Mouse (Mus musculus) kidney, postnatal 0 days (tissue): ENCODE measurements around the gene Commd2. TPM values are rescaled to one million over a fixed set of nuclear protein-coding genes. Genes with fewer than 3 reads are reported as not detected.

ENCODE experiments used
- ATAC-seq: fragments of 200-750 bp; cut with Nextera tagmentation; replicated peaks from 2 replicates; pipeline ENCODE4 v1.8.0; 2017; ENCODE audit warnings: low read depth, moderate number of reproducible peaks, moderate TSS enrichment, moderate library complexity; ENCODE audit not compliant: low FRiP score
- DNase-seq: peaks from one replicate; pipeline ENCODE4 v3.0.0-alpha.2; 2016; ENCODE audit warnings: low spot score
- H3K27ac ChIP-seq: fragments of 300-500 bp; sonication (generic); 2 replicates; pipeline ENCODE4 v1.5.1; 2014; ENCODE audit warnings: mild to moderate bottlenecking
- H3K27me3 ChIP-seq: fragments of 300-500 bp; sonication (generic); 2 replicates; pipeline ENCODE4 v1.6.1; 2014; ENCODE audit warnings: low read length, mixed read lengths; ENCODE audit not compliant: insufficient read depth
- H3K36me3 ChIP-seq: fragments of 300-500 bp; sonication (generic); 2 replicates; pipeline ENCODE4 v1.6.1; 2014; ENCODE audit warnings: low read length, mixed read lengths; ENCODE audit not compliant: insufficient read depth
- H3K4me1 ChIP-seq: fragments of 300-500 bp; sonication (generic); replicated peaks from 2 replicates; pipeline ENCODE4 v1.6.1; 2014; ENCODE audit warnings: antibody characterized with exemption, low read length, mixed read lengths; ENCODE audit not compliant: insufficient read depth
- H3K4me2 ChIP-seq: fragments of 300-500 bp; sonication (generic); 2 replicates; pipeline ENCODE4 v1.6.1; 2014; ENCODE audit warnings: mild to moderate bottlenecking, low read length, moderate library complexity, mixed read lengths
- H3K4me3 ChIP-seq: fragments of 300-500 bp; sonication (generic); replicated peaks from 2 replicates; pipeline ENCODE4 v1.5.1; 2014; ENCODE audit warnings: low read depth, low read length
- H3K9ac ChIP-seq: fragments of 300-500 bp; sonication (generic); 2 replicates; pipeline ENCODE4 v1.6.1; 2014; ENCODE audit warnings: low read depth, low read length
- H3K9me3 ChIP-seq: fragments of 300-500 bp; sonication (generic); replicated peaks from 2 replicates; pipeline ENCODE4 v1.6.1; 2016; ENCODE audit warnings: low read length, inconsistent platforms, mixed read lengths
- CTCF ChIP-seq: IDR thresholded peaks from 2 replicates; pipeline ENCODE4 v1.5.1; 2016; ENCODE audit warnings: antibody characterized with exemption, low read depth, mild to moderate bottlenecking, moderate library complexity
- WGBS: fragments of 180-500 bp; shearing (Covaris S2); extraction: QIAGEN DNeasy Blood & Tissue Kit; methylation state at CpG from one replicate; pipeline ENCODE4 v1.1.7; 2014; 5-methylcytosine and 5-hydroxymethylcytosine counted together
- polyA plus RNA-seq: library from polyadenylated mRNA; unstranded; fragments of >200 nt; fragmentation: Nextera tagmentation; extraction: Ambion mirVana; gene quantifications from 2 replicates; pipeline ENCODE4 v1.2.1, GENCODE M21; 2015

Commd2 gene
- polyA plus RNA-seq, 1 experiment from 2014 or later = 92.6 TPM

DNA sequence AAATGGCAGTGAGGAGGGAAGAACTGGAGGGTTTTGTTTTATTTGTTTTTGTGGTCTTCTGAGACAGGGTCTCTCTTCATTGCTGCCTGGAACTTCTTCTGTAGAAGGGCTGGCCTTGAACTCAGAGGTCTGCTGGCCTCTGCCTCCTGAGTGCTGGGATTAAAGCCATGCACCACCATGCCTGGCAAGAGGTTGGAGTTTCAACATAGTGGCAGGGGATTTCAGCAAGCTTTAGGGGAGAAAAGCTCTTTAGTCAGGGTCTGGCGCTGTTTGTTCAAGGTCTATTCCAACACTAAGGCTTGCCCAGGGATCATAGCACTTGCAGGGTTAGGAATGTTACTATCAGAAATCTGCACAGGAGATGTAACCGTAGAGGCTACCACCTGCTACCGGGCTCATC lies 2.1 kb upstream of the Commd2 start:
- 77% methylated on average over 3 of the region's 3 CpGs for WGBS

DNA sequence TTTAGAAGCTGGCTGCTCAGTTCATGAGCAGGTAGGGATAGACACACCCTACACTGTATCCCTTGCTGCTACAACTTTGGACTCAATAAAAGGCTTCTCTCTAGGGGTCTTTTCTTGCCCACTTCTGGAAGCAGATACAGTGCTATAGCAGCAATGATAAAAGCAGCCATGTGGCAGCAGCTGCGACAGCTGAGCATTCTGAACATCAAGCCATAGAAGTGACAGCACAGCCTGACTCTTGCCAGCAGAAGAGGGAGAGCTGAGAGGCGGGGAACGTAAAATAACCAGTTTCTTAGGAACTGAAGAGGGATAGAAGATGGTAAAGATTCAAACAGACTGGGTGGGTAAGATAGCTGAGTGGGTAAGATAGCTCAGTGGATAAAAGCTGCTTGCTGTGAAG lies 970 bp upstream of the Commd2 start:
- no peaks in the 10 kb centered on the region for H3K9me3 ChIP-seq
- no peaks in the 10 kb centered on the region for H3K36me3 ChIP-seq
- 91% methylated on average over 3 of the region's 3 CpGs for WGBS
- DNase-seq (no peak), ATAC-seq (no peak)
- H3K27ac ChIP-seq = no peak overlapping the region
- no peak overlapping the region for H3K4me2 ChIP-seq
- H3K27me3 ChIP-seq = no peaks in the 10 kb centered on the region
- no peak overlapping the region for H3K4me3 ChIP-seq
- no peak overlapping the region for H3K9ac ChIP-seq
- no peak for TF ChIP-seq CTCF
- H3K4me1 ChIP-seq = no peaks in the 10 kb centered on the region

More for the DNA sequence above, 2.1 kb upstream of the Commd2 start:
- no peaks in the 10 kb centered on the region for H3K27me3 ChIP-seq
- no peak overlapping the region for H3K4me3 ChIP-seq
- ATAC-seq (no peak), DNase-seq (no peak)
- H3K9me3 ChIP-seq = no peaks in the 10 kb centered on the region
- no peak overlapping the region for H3K4me2 ChIP-seq
- no peaks in the 10 kb centered on the region for H3K36me3 ChIP-seq
- no peaks in the 10 kb centered on the region for H3K4me1 ChIP-seq
- no peak overlapping the region for H3K27ac ChIP-seq
- no peak overlapping the region for H3K9ac ChIP-seq
- TF ChIP-seq CTCF = no peak

- Histone ChIP-seq H3K9ac (peak overlapping the region; percentile 79), H3K27me3 (no peaks in the 10 kb centered on the region), H3K36me3 (no peaks in the 10 kb centered on the region), H3K27ac (no peak overlapping the region; the same call in 1 of the 2 replicates), H3K4me2 (peak overlapping the region; percentile 75), H3K4me3 (peak overlapping the region; percentile 74), H3K9me3 (no peaks in the 10 kb centered on the region), H3K4me1 (no peaks in the 10 kb centered on the region)
- ATAC-seq = peak; percentile 38
- DNase-seq = no peak
- TF ChIP-seq CTCF = no peak
- WGBS = 69% methylated on average over 3 of the region's 3 CpGs
Measured at GRCm38 (mm10) chr3:57651865-57652259, 347 bp upstream of the Commd2 start.

DNA sequence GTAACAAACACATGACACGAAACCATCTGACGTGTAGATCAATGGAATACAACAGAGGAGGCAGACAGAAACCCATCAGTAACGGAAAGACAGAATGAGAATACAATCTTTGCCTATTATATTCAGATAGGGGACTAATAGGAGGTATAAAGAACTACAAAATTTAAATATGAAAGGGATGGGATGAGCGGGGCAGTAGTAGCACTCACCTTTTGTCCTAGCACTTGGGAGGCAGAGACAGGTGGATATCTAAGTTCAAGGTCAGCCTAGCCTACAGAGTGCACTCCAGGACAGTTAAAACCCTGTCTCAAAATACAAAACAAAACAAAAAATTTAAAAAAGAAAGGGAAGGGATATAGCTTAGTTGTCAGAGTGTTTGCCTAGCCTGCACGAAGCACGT lies 8.3 kb downstream of the Commd2 start:
- no peak overlapping the region for H3K27ac ChIP-seq
- no peak for DNase-seq
- no peak for TF ChIP-seq CTCF
- H3K9ac ChIP-seq = no peak overlapping the region
- peaks cover 10% of the 10 kb centered on the region; the same call in 1 of the 2 replicates for H3K36me3 ChIP-seq
- no peak for ATAC-seq
- H3K4me2 ChIP-seq = no peak overlapping the region
- H3K9me3 ChIP-seq = no peaks in the 10 kb centered on the region
- H3K27me3 ChIP-seq = no peaks in the 10 kb centered on the region
- WGBS = 94% methylated on average over 6 of the region's 6 CpGs
- H3K4me3 ChIP-seq = no peak overlapping the region
- H3K4me1 ChIP-seq = no peaks in the 10 kb centered on the region

DNA sequence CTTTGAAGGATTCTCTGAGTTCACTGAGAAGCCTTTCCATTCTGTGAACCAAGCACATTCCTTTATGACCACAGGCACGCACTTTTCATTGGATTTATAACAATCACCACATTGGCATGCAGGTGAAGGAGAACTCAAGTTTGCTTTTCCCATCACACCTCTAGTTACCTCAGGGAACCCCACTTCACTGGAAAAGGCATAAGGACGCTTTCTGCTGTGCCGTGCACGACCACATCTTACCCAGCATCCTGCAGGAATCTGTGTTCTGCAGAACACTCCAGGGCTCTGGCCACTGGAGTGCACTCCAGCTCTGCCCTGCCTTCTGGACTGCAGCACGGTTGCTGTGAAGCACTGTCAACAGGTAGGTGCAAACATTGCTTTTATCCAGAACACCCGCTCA lies 13.9 kb downstream of the Commd2 start:
- H3K27ac ChIP-seq = no peak overlapping the region
- WGBS = 67% methylated on average over 6 of the region's 6 CpGs
- no peak overlapping the region for H3K4me3 ChIP-seq
- DNase-seq = no peak
- no peaks in the 10 kb centered on the region for H3K27me3 ChIP-seq
- H3K36me3 ChIP-seq = no peaks in the 10 kb centered on the region
- no peak for TF ChIP-seq CTCF
- no peak overlapping the region for H3K4me2 ChIP-seq
- no peak overlapping the region for H3K9ac ChIP-seq
- no peaks in the 10 kb centered on the region for H3K4me1 ChIP-seq
- H3K9me3 ChIP-seq = no peaks in the 10 kb centered on the region
- no peak for ATAC-seq

DNA sequence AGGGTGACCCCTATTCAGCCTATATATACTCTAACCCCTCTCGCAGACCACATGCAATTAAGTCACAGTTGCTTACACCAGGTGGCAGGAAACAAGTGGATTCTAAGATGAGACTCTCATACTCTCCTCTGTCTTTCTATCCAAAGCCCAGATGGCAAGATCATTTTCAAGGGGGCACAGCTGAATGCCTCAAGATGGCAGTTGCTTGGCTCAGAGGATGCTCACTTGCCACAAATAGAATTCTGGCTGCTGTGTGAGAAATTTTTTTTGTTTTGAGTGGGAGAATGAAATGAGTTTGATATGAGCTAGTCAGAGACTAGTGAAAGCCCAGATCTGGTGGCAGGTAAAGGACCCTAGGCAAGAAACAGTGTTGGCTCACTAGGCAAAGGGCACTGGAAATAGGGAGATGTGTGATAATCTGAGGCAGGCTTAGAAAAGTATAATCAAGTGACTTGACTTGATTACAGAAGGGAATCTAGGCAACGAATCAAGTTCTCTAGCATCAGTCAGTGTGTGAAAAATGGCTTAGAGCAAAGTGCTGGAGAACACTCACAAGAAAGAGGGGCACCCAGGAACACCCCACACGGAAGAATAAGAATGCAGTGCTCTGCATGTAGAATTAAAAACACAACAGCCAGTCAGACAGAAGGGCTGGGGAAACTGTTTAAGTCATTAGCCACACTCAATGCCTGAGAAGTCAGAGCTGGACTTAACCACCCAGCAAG lies 16.6 kb downstream of the Commd2 start:
- Histone ChIP-seq H3K9ac (no peak overlapping the region), H3K36me3 (no peaks in the 10 kb centered on the region), H3K9me3 (no peaks in the 10 kb centered on the region), H3K27ac (no peak overlapping the region), H3K4me3 (no peak overlapping the region), H3K4me1 (no peaks in the 10 kb centered on the region), H3K27me3 (no peaks in the 10 kb centered on the region), H3K4me2 (no peak overlapping the region)
- ATAC-seq = no peak
- no peak for TF ChIP-seq CTCF
- WGBS = 70% methylated on average over 3 of the region's 3 CpGs
- DNase-seq = no peak

DNA sequence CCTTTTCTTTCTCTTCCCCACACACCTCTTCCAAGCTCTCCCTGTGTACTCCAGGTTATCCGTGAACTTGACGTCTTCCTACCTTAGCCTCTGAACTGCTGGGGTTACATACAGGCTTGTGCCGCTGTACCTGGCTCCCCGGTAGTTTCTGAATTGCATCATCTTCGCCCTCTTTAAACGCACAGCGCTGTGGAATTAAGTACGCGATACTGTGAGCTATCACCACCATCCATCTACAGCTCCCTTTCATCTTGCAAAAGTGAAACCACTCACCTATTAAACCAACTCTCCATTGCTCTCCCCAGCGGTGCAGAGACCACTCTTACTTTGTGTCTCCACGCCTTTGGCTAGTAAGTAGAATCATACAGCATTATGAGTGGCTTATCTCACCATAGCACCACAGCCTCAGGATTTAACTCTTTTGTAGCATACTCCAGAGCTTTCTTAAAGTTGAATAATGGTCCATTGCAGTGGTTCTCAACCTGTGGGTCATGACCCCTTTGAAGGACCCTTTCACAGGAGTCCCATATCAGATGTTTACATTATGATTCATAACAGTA lies 24.5 kb downstream of the Commd2 start:
- Histone ChIP-seq H3K27ac (no peak overlapping the region), H3K4me2 (no peak overlapping the region), H3K27me3 (no peaks in the 10 kb centered on the region), H3K9me3 (no peaks in the 10 kb centered on the region), H3K36me3 (no peaks in the 10 kb centered on the region), H3K4me1 (no peaks in the 10 kb centered on the region), H3K9ac (no peak overlapping the region), H3K4me3 (no peak overlapping the region)
- TF ChIP-seq CTCF = no peak
- no peak for DNase-seq
- WGBS = 74% methylated on average over 11 of the region's 11 CpGs
- no peak for ATAC-seq
